Mouse (Mus musculus) embryonic facial prominence, embryonic 11.5 days (tissue): Measurements from ENCODE around the gene Nacc1. TPM values are rescaled to one million over a fixed set of nuclear protein-coding genes. Genes with fewer than 3 reads are reported as not detected.
A peak's percentile ranks its signal among the peaks of the same experiment; 100 is the strongest.

Experiments used
- ATAC-seq: fragments of 200-750 bp; cut with Nextera tagmentation; replicated peaks from 2 replicates; pipeline ENCODE4 v1.8.0; 2017; ENCODE audit warnings: low read depth; ENCODE audit not compliant: insufficient number of reproducible peaks, low FRiP score, low TSS enrichment
- DNase-seq: peaks from one replicate; pipeline ENCODE4 v3.0.0-alpha.2; 2015; ENCODE audit warnings: low spot score
- H3K27ac ChIP-seq: fragments of 300-500 bp; sonication (generic); replicated peaks from 2 replicates; pipeline ENCODE4 v1.5.1; 2014; ENCODE audit warnings: mild to moderate bottlenecking, low read depth, low read length, control low read depth
- H3K27me3 ChIP-seq: fragments of 300-500 bp; sonication (generic); 2 replicates; pipeline ENCODE4 v1.6.1; 2014; ENCODE audit warnings: mild to moderate bottlenecking, low read length, moderate library complexity, mixed read lengths; ENCODE audit not compliant: control insufficient read depth, insufficient read depth
- H3K36me3 ChIP-seq: fragments of 300-500 bp; sonication (generic); replicated peaks from 2 replicates; pipeline ENCODE4 v1.6.1; 2014; ENCODE audit warnings: low read depth, mild to moderate bottlenecking, low read length, moderate library complexity, mixed read lengths; ENCODE audit not compliant: control insufficient read depth, insufficient read depth
- H3K4me1 ChIP-seq: fragments of 300-500 bp; sonication (generic); 2 replicates; pipeline ENCODE4 v1.6.1; 2014; ENCODE audit warnings: low read length, mixed read lengths; ENCODE audit not compliant: control insufficient read depth, insufficient read depth
- H3K4me2 ChIP-seq: fragments of 300-500 bp; sonication (generic); 2 replicates; pipeline ENCODE4 v1.6.1; 2014; ENCODE audit warnings: low read depth, mild to moderate bottlenecking, control low read depth, low read length, moderate library complexity
- H3K4me3 ChIP-seq: fragments of 300-500 bp; sonication (generic); 2 replicates; pipeline ENCODE4 v1.5.1; 2014; ENCODE audit warnings: low read depth, low read length, control low read depth
- H3K9ac ChIP-seq: fragments of 300-500 bp; sonication (generic); replicated peaks from 2 replicates; pipeline ENCODE4 v1.6.1; 2014; ENCODE audit warnings: mild to moderate bottlenecking, control low read depth, low read length
- H3K9me3 ChIP-seq: fragments of 300-500 bp; sonication (generic); replicated peaks from 2 replicates; pipeline ENCODE4 v1.6.1; 2016; ENCODE audit warnings: mild to moderate bottlenecking, low read length, inconsistent platforms, mixed read lengths; ENCODE audit not compliant: control insufficient read depth
- WGBS: fragments of 180-500 bp; shearing (Covaris S2); extraction: QIAGEN DNeasy Blood & Tissue Kit; methylation state at CpG from one replicate; pipeline ENCODE4 v1.1.7; 2014; 5-methylcytosine and 5-hydroxymethylcytosine counted together
- polyA plus RNA-seq: library from polyadenylated mRNA; unstranded; fragments of >200 nt; fragmentation: Nextera tagmentation; extraction: Ambion mirVana; gene quantifications from 2 replicates; pipeline ENCODE4 v1.2.1, GENCODE M21; 2014

Gene Nacc1
- 21.0 and 21.1 TPM in 2 replicates for polyA plus RNA-seq

DNA sequence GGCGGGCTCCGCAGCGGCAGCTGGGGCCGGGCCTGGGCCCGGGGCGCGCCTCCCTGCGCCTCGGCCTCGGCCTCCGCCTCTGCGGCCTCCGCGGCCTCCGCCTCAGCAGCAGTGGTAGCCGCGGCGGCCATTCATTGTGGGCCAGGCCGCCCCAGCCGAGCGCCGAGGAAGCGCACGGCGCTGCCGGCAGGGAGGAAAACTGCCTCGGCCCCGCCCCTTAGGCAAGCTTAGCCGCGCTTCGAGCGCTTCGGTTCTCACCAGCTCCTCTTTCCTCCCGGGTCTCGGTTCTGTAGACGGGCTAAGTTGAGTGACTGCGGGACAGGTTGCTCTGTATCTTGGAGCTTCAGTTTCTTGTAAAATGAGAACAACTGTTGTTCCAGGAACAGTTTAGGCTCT lies at the start of gene Nacc1:
Gene Nacc1 (minus strand): TSS at position 158 of the 396 bp plus-strand sequence.
- DNase-seq (peak; percentile 95), ATAC-seq (peak; percentile 54)
- H3K27me3 ChIP-seq = no peaks in the 10 kb centered on the region
- peak within 1 kb of the TSS; percentile 100 for H3K4me3 ChIP-seq
- peak within 1 kb of the TSS; percentile 79 for H3K4me2 ChIP-seq
- H3K27ac ChIP-seq = peak within 1 kb of the TSS; percentile 98
- H3K4me1 ChIP-seq = peaks cover 3% of the 10 kb centered on the region
- H3K9me3 ChIP-seq = no peaks in the 10 kb centered on the region
- under 1% methylated on average over 22 of the region's 37 CpGs for WGBS
- no peaks in the 10 kb centered on the region for H3K36me3 ChIP-seq
- peak within 1 kb of the TSS; percentile 100 for H3K9ac ChIP-seq

DNA sequence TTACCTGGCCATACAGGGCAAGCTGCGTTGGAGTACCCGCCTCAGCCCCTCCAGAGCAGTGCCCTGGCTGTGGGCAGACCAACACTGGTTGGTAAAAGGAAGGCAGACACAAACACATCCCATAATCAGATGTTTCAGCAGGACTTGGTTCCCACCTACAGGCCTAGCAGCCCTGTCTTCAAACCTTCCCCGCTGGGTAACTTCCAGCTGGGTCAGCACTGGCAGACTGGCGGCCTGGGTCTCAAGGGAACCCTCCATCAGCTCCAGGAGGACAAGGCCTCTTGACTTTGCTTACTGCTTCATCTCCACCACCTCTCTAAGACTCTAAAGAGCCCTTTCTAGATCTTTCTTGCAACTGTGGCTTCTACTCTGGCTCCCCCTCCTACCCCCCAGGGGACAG lies 48.9 kb upstream of the Nacc1 start:
- H3K27ac ChIP-seq = no peak overlapping the region
- peaks cover 44% of the 10 kb centered on the region for H3K27me3 ChIP-seq
- peaks cover 39% of the 10 kb centered on the region for H3K4me1 ChIP-seq
- H3K9ac ChIP-seq = no peak overlapping the region
- H3K9me3 ChIP-seq = no peaks in the 10 kb centered on the region
- no peak for DNase-seq
- no peaks in the 10 kb centered on the region for H3K36me3 ChIP-seq
- ATAC-seq = no peak
- 66% methylated on average over 4 of the region's 4 CpGs for WGBS
- H3K4me3 ChIP-seq = no peak overlapping the region
- H3K4me2 ChIP-seq = no peak overlapping the region

DNA sequence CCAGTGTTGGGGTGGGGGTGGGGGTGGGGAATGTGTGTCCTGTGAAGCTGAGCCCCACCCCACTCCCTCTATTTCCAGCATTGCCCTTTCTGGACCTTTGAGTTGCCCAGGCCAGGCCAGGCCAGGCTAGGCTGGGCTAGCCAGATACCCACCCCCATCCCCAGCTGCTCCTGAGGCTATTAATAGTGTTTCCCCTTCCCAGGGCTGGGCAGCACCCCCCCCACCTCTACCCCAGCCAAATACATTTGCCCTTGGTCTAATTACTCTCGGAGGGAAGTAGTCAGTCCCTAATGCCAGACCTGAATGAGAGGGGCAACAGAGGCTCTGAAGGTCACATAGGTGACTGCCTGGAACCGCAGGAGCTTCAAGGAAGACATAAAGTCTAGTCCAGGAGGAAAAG lies 47.9 kb upstream of the Nacc1 start:
- no peak for ATAC-seq
- H3K27me3 ChIP-seq = peaks cover 43% of the 10 kb centered on the region
- no peak overlapping the region for H3K27ac ChIP-seq
- peaks cover 41% of the 10 kb centered on the region for H3K4me1 ChIP-seq
- no peak overlapping the region for H3K9ac ChIP-seq
- no peak for DNase-seq
- 31% methylated on average over 2 of the region's 2 CpGs for WGBS
- no peak overlapping the region for H3K4me2 ChIP-seq
- no peaks in the 10 kb centered on the region for H3K36me3 ChIP-seq
- H3K4me3 ChIP-seq = no peak overlapping the region
- no peaks in the 10 kb centered on the region for H3K9me3 ChIP-seq

DNA sequence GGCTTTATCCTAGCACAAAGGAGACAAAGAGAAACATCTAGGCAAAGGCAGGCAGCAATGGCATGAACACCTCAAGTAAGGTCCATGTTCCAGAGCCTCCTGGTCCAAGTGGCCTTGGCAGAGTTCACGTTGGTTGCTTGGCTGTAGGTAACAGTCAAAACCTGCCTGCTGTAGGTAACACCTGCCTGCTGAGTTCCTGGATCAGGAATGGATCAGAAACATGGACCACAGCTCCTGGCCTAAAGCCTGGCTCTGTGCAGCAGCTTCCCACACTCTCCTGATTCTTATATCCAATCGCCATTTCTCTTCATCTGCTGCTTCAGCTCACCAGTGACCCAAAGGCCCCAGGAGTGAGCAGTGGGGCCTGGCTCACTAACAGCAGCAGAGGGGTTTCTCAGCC lies 47.0 kb upstream of the Nacc1 start:
- no peaks in the 10 kb centered on the region for H3K36me3 ChIP-seq
- no peak overlapping the region for H3K27ac ChIP-seq
- H3K4me3 ChIP-seq = no peak overlapping the region
- 86% methylated on average over 2 of the region's 2 CpGs for WGBS
- H3K9me3 ChIP-seq = no peaks in the 10 kb centered on the region
- no peak overlapping the region for H3K4me2 ChIP-seq
- H3K27me3 ChIP-seq = peaks cover 35% of the 10 kb centered on the region
- peaks cover 34% of the 10 kb centered on the region for H3K4me1 ChIP-seq
- DNase-seq (no peak), ATAC-seq (no peak)
- H3K9ac ChIP-seq = no peak overlapping the region

DNA sequence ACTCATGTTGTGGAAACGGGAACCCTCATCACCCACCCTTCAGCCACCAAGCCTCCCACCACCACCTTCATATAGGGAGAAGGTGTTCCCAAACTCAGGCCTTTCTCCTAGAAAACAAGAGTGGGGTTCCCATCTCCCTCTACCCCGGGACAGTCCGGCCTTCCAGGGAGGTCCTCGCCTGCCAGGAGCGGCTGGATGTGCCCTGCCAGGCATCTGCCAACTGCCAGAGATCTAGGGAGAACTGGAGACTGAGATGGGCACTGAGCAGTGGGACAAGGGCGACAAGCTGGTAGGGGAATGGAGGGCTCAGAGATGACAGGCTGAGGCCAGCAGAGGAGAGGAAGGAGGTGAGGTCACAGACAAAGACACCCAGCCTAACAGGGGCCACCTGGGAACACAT lies 46.3 kb upstream of the Nacc1 start:
- H3K4me2 ChIP-seq = no peak overlapping the region
- WGBS = 85% methylated on average over 6 of the region's 6 CpGs
- H3K27ac ChIP-seq = no peak overlapping the region
- no peaks in the 10 kb centered on the region for H3K36me3 ChIP-seq
- ATAC-seq = no peak
- H3K4me1 ChIP-seq = peaks cover 33% of the 10 kb centered on the region
- H3K9ac ChIP-seq = no peak overlapping the region; the same call in 1 of the 2 replicates
- H3K4me3 ChIP-seq = no peak overlapping the region
- H3K27me3 ChIP-seq = peaks cover 34% of the 10 kb centered on the region
- H3K9me3 ChIP-seq = no peaks in the 10 kb centered on the region
- DNase-seq = no peak

DNA sequence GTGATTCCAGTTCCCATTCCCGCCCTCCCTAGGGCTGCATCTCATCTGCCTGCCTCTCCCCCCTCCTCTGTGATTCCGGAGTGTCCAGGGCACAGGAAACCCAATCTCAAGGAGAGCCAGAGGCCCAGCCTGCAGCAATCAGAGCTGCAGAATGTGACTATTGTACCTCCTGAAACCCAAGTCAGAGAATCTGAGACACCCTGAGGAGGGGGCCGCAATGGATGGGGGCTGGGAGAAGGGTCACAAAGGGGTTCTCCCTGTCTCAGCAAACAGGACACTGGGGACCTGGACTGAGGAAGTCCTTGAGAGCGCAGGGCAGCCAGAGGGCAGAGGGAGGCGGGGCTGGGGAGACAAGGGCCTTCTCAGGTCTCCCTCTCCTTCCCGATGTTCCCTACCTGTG lies 45.3 kb upstream of the Nacc1 start:
- 18% methylated on average over 6 of the region's 6 CpGs for WGBS
- Histone ChIP-seq H3K9me3 (no peaks in the 10 kb centered on the region), H3K4me2 (no peak overlapping the region), H3K4me3 (no peak overlapping the region), H3K27me3 (peaks cover 29% of the 10 kb centered on the region), H3K27ac (no peak overlapping the region; the same call in 1 of the 2 replicates), H3K4me1 (peaks cover 27% of the 10 kb centered on the region), H3K9ac (peak overlapping the region; percentile 18), H3K36me3 (no peaks in the 10 kb centered on the region)
- ATAC-seq (0 out of 2 replicates have a peak, but pooled peaks have one; percentile 10), DNase-seq (peak; percentile 63)

DNA sequence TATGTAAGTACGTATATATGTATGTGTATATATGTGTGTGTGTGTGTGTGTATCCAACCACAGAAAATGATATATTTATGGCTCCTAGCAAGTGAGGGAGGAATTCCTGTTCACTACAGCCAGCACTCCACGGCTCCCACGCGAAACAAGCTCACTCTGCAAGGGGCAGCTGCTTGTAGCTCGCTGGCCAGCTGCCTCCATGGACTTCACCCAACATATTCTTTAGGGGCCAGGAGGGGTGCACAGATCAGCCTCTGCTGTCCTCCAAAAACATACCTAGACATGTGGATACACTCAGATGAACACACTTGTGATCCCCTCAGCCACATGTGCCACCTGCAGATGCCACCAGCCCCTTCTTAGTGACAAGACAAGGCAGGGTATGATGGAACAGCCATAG lies 44.9 kb upstream of the Nacc1 start:
- Histone ChIP-seq H3K36me3 (no peaks in the 10 kb centered on the region), H3K4me3 (no peak overlapping the region), H3K27me3 (peaks cover 25% of the 10 kb centered on the region), H3K9ac (peak overlapping the region; percentile 18; the same call in 1 of the 2 replicates), H3K4me2 (no peak overlapping the region), H3K27ac (no peak overlapping the region), H3K9me3 (no peaks in the 10 kb centered on the region), H3K4me1 (peaks cover 22% of the 10 kb centered on the region)
- WGBS = 68% methylated on average over 5 of the region's 5 CpGs
- ATAC-seq = no peak
- DNase-seq = no peak

DNA sequence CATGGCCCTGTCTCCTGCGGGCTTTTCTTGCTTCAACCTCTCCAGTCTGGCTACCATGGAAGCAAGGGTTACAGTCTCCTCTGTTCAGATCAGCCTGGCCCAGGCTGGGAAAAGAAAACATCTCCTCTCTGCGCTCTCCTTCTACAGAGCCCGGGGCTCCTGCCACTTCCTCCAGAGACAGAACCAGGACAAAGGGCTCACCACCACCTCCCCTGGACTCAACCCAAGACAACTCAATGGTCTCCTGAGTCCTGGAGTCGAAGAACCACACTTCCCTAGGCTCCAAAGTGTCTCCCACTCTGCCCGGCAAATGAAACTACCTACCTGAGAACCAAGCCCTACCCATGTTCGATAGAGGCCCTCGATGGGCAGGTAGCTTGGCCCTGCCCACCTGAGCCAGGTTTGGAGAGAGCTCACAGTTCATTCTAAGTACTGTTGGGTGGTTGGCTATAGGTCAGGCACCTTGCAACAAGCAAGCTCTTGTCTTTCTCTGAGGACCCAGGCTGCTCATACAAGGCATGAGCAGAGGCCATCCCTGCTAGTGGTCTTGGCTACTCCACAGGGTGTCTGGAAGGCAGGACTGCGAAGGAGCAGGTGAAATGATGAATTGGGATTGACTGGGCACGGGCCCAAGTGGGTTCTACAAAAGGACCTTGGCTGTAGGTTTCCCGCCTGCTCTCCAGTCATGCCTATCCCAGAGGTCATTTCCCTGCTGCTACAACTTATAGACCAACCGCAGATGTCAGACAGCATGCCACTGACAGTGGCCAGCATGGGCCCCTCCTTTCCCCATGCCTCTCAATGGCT lies 43.9 kb upstream of the Nacc1 start:
- no peak overlapping the region for H3K4me3 ChIP-seq
- no peak for ATAC-seq
- no peak for DNase-seq
- no peaks in the 10 kb centered on the region for H3K36me3 ChIP-seq
- H3K4me2 ChIP-seq = no peak overlapping the region; the same call in 1 of the 2 replicates
- H3K9me3 ChIP-seq = no peaks in the 10 kb centered on the region
- peak overlapping the region; percentile 25 for H3K9ac ChIP-seq
- peak overlapping the region; percentile 72; the same call in 1 of the 2 replicates for H3K27ac ChIP-seq
- peaks cover 17% of the 10 kb centered on the region for H3K27me3 ChIP-seq
- WGBS = 70% methylated on average over 11 of the region's 11 CpGs
- peaks cover 21% of the 10 kb centered on the region for H3K4me1 ChIP-seq
